Mouse (Mus musculus): Measurements from ENCODE around the gene Spop.
"Not testable (repeated sequence)": the region's sequence is repeated elsewhere in the genome, so short reads cannot be mapped to it uniquely, and the experiment has no call there.

Spop gene

GRCm38 (mm10) chr11:95391743-95392142 is 22.1 kb upstream of the Spop start:
- DNase-seq (ENCODE audit: low spot score), result no peak

GRCm38 (mm10) chr11:95392223-95392667 is 21.6 kb upstream of the Spop start:
- no peak for DNase-seq (ENCODE audit: low spot score)

- no peak for DNase-seq (ENCODE audit: low spot score)
Measured at GRCm38 (mm10) chr11:95392708-95393499, 21.0 kb upstream of the Spop start.

- no peak for DNase-seq (ENCODE audit: low spot score)
Measured at GRCm38 (mm10) chr11:95393500-95393816, 20.4 kb upstream of the Spop start.

GRCm38 (mm10) chr11:95394112-95394511 is 19.8 kb upstream of the Spop start:
- no peak for DNase-seq (ENCODE audit: low spot score)

GRCm38 (mm10) chr11:95396548-95396947 is 17.3 kb upstream of the Spop start:
- DNase-seq (ENCODE audit: low spot score), result no peak

GRCm38 (mm10) chr11:95397843-95398835 is 15.7 kb upstream of the Spop start:
- no peak for DNase-seq (ENCODE audit: low spot score)

- no peak for DNase-seq (ENCODE audit: low spot score)
Measured at GRCm38 (mm10) chr11:95399520-95400020, 14.3 kb upstream of the Spop start.

GRCm38 (mm10) chr11:95401568-95401967 is 12.3 kb upstream of the Spop start:
- no peak for DNase-seq (ENCODE audit: low spot score)

GRCm38 (mm10) chr11:95402196-95402595 is 11.7 kb upstream of the Spop start:
- no peak for DNase-seq (ENCODE audit: low spot score)

- no peak for DNase-seq (ENCODE audit: low spot score)
Measured at GRCm38 (mm10) chr11:95402658-95403101, 11.2 kb upstream of the Spop start.

- no peak for DNase-seq (ENCODE audit: low spot score)
Measured at GRCm38 (mm10) chr11:95403382-95404340, 10.2 kb upstream of the Spop start.

- DNase-seq (ENCODE audit: low spot score), result no peak
Measured at GRCm38 (mm10) chr11:95405771-95406170, 8.1 kb upstream of the Spop start.

GRCm38 (mm10) chr11:95406398-95406797 is 7.5 kb upstream of the Spop start:
- DNase-seq (ENCODE audit: low spot score), result not testable (repeated sequence)

GRCm38 (mm10) chr11:95409450-95410112 is 4.3 kb upstream of the Spop start:
- DNase-seq (ENCODE audit: low spot score), result no peak

GRCm38 (mm10) chr11:95411453-95412013 is 2.3 kb upstream of the Spop start:
- no peak for DNase-seq (ENCODE audit: low spot score)

GRCm38 (mm10) chr11:95412615-95413014 is 1.3 kb upstream of the Spop start:
- no peak for DNase-seq (ENCODE audit: low spot score)

GRCm38 (mm10) chr11:95414536-95415161 is 769 bp downstream of the Spop start:
- peak; percentile 97 for DNase-seq (ENCODE audit: low spot score)

GRCm38 (mm10) chr11:95415931-95416330 is 2.1 kb downstream of the Spop start:
- no peak for DNase-seq (ENCODE audit: low spot score)

- DNase-seq (ENCODE audit: low spot score), result no peak
Measured at GRCm38 (mm10) chr11:95417341-95417740, 3.5 kb downstream of the Spop start.
